Mouse (Mus musculus) spleen, adult 18-20 months (tissue): ENCODE data around the gene Susd6.
A peak's percentile ranks its signal among the peaks of the same experiment; 100 is the strongest.
"Not testable (repeated sequence)": the region's sequence is repeated elsewhere in the genome, so short reads cannot be mapped to it uniquely, and the experiment has no call there.

Experiments used
- DNase-seq, 2 experiments: peaks; one replicate each; pipeline ENCODE4 v3.0.0; 2022; ENCODE audit warnings: mixed read lengths in 2 of 2

The Susd6 gene

GRCm38 (mm10) chr12:80785597-80785996 lies 4.7 kb upstream of the Susd6 start:
- no peak for DNase-seq

- DNase-seq = no peak
These were observed 3.7 kb upstream of the Susd6 start for GRCm38 (mm10) chr12:80786591-80786990.

GRCm38 (mm10) chr12:80787604-80788003 lies 2.7 kb upstream of the Susd6 start:
- DNase-seq = no peak

GRCm38 (mm10) chr12:80788188-80788587 lies 2.1 kb upstream of the Susd6 start:
- DNase-seq = no peak

GRCm38 (mm10) chr12:80789276-80789675 lies 1.0 kb upstream of the Susd6 start:
- not testable (repeated sequence) for DNase-seq

- peak; percentile 59 to 62 for DNase-seq
These were observed 625 bp downstream of the Susd6 start for GRCm38 (mm10) chr12:80790700-80791570.

GRCm38 (mm10) chr12:80791571-80792444 lies 1.5 kb downstream of the Susd6 start:
- no peak for DNase-seq

GRCm38 (mm10) chr12:80792867-80793266 lies 2.6 kb downstream of the Susd6 start:
- DNase-seq = peak; percentile 63 to 73

- DNase-seq = no peak
These were observed 3.2 kb downstream of the Susd6 start for GRCm38 (mm10) chr12:80793535-80793934.

- no peak for DNase-seq
These were observed 4.2 kb downstream of the Susd6 start for GRCm38 (mm10) chr12:80794522-80794921.

GRCm38 (mm10) chr12:80794935-80795785 lies 4.8 kb downstream of the Susd6 start:
- no peak for DNase-seq

- no peak for DNase-seq
These were observed 8.0 kb downstream of the Susd6 start for GRCm38 (mm10) chr12:80798271-80798670.

GRCm38 (mm10) chr12:80800156-80800555 lies 9.8 kb downstream of the Susd6 start:
- DNase-seq = no peak

GRCm38 (mm10) chr12:80801443-80801842 lies 11.1 kb downstream of the Susd6 start:
- DNase-seq = no peak

GRCm38 (mm10) chr12:80803924-80804323 lies 13.6 kb downstream of the Susd6 start:
- DNase-seq = no peak

- no peak for DNase-seq
These were observed 14.6 kb downstream of the Susd6 start for GRCm38 (mm10) chr12:80804861-80805428.

- no peak for DNase-seq
These were observed 17.3 kb downstream of the Susd6 start for GRCm38 (mm10) chr12:80807451-80808085.

- DNase-seq = no peak
These were observed 19.7 kb downstream of the Susd6 start for GRCm38 (mm10) chr12:80810005-80810404.

- no peak for DNase-seq
These were observed 21.6 kb downstream of the Susd6 start for GRCm38 (mm10) chr12:80811646-80812509.

- no peak for DNase-seq
These were observed 22.2 kb downstream of the Susd6 start for GRCm38 (mm10) chr12:80812510-80812820.

- DNase-seq = no peak
These were observed 23.1 kb downstream of the Susd6 start for GRCm38 (mm10) chr12:80813456-80813855.
